Mouse (Mus musculus): ENCODE data around the gene Dnase1l2. TPM values are rescaled to one million over a fixed set of nuclear protein-coding genes. Genes with fewer than 3 reads are reported as not detected.
"Not testable (repeated sequence)": the region's sequence is repeated elsewhere in the genome, so short reads cannot be mapped to it uniquely, and the experiment has no call there.

Dnase1l2 gene
- total RNA-seq, 2 experiments from 2014 or later = 11.0 to 14.2 TPM

DNA sequence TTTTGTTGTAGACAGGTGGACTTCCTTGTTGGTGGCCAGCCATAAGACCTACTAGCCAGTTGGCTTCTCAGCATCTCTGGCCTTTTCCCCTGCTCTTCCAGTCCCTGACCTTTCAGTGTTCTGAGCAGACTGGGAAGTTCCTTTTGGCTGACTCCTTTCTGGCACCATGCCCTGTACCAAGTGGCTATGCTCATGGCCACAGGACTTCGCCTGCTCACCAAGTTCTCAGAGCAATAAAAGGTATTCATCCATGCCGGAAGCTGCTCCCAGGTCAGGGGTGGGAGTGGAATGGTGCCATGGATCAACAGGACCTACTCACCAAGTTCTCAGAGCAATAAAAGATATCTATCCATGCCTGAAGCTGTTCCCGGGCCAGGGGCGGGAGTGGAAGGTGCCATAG, 29.6 kb upstream of the Dnase1l2 start:
- DNase-seq = no peak

GRCm38 (mm10) chr17:24470701-24471527, 28.0 kb upstream of the Dnase1l2 start:
- peak in 1 of 2 experiments; percentile 55 for DNase-seq

DNA sequence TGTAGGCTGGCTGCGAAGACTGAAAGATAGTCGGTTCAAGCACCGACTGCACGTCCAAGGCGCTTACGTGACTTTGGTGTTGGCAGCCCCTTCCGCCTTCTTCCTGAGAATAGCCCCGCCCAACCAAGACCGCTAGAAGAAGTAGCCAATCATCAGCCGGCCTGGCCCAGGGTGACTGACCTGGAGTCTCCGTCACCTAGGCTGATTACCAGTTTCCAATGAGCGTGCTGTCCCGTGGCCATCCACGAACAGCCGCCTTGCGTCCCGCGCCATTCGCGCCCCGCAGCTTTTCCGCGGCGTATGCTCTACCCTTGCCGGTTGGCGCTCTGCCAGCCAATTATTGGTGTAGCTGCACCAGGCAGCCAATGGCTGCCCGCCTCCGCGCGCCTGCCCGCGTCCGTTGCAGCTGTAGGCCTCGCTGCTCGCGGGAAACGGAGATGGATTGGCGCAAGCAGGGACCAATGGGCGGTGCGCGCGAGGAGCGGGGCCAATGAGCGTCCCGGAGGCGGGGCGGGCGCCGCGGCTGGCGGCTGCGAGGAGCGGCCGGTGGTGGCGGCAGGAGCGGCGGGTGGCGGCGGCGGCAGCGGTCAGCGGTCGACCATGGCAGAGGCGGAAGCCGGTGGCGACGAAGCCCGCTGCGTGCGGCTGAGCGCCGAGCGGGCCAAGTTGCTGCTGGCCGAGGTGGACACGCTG, 27.2 kb upstream of the Dnase1l2 start, which contains the start of the genes E4f1 and Pgp:
TSS of gene E4f1 (minus strand) at position 404 of the 693 bp plus-strand sequence.
TSS of gene Pgp (plus strand) at position 483 of the 693 bp plus-strand sequence.
- DNase-seq = peak; percentile 99

DNA sequence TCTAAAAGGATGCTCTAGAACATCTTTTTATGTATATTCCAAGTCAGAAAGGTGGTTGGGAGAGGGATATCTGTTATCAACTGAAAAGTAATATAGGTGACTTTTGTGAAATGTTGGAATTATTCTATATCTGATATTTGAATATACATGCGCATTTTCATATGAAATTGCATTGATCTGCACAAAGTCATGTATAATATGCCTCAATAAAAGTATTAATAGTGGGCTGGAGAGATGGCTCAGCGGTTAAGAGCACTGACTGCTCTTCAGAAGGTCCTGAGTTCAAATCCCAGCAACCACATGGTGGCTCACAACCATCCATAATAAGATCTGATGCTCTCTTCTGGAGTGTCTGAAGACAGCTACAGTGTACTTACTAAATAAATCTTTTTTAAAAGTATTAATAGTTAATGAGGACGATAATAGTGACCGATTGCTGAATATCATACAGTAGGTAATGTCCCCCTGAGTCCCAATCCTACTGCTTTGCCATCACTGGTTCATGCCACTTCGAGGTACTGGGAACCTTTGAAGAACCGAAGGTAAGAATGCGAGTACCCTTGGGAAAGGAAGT, 26.5 kb upstream of the Dnase1l2 start:
- no peak for DNase-seq

DNA sequence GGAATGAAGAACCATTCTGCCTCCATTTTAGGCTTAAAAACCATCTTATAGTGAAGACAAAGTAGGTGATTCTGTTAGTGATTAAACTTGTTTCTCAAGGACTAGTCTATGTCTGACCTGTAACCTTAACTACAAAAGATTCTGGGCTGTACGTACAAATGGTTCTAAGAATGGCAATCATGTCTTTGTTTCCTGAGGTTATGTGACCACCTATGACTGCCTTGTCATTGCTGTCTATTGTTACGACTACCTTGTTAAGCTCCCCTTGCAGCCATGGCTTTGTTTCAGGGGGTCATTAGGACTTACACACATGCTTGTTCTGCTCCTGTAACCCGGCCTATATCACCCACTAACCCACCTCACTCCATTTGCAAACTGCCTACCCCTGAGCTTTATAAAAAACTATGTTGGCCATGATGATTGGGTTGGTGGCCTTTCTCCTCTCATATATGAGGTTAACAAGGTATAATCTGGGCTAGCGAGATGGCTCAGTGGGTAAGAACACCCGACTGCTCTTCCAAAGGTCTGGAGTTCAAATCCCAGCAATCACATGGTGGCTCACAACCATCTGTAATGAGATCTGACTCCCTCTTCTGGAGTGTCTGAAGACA, 25.8 kb upstream of the Dnase1l2 start:
- DNase-seq = no peak

DNA sequence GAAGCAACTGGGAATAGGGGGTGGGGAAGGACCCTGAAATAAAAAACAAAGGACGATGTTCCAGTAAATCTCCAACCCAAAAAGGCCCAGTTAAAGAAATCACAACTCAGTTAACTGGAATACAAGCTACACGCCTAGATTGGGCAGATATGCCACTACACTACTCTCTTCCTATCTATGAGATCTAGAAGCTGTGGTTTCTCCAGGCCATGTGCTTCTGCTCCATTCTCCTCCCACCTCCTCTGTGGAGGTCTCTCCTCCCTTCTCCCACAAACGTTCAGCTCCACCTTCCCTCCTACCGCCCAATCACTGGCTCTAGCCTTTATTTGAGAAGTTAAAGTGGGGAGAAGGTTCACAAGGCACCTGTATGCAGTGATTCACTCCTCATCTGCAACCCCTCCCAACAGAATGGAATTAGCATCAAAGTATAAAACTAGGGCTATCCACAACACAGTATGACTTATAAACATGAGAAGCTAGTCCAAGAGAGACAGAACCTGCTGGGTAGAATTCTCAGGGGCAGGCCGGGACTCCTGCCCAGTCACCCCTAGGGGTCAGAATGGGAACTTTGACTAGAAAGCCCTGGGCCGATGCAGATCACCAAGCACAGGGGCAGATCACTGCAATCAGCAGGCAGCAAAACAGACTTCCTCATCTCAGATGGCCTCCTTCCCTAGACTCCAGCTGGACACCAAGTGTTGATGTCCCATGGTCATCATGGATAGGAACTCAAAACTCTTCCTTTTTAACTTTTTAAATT, 20.6 kb upstream of the Dnase1l2 start:
- DNase-seq = no peak

DNA sequence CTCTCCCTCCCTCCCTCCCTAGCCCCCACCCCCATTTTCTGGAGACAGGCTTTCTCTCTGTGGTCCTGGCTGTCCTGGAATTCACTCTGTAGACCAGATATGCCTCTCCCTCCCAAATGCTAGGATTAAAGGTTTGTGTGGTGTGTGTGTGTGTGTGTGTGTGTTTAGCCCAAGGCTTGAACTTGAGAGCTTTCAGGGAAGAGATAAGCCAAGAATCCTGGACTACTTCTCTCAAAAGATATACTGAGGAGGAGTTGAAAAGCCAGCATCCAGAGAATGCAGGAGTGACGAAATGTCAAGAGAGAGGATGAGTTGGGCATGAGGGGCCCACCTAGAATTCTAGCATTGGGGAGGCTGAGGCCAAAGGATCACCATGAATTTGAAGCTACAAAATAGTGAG, 20.0 kb upstream of the Dnase1l2 start:
- DNase-seq = no peak

DNA sequence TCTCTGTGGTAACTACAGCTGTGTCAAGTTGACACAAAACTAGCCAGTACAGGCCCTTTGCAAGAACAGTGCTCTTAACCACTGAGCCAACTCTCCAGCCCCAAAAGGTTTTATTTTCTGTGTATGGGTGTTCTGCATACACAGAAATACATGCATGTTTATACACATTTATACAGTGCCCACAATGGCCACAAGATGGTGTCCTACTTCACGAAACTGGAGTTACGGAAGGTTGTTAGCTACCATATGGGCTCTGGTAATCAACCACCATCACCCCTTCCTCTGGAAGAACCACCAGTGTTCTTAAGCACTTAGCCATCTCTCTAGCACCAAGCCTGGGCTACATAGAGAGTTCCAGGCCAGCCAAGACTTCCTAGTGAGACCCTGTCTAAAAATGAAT, 18.7 kb upstream of the Dnase1l2 start:
- DNase-seq = no peak

- DNase-seq = not testable (repeated sequence)
These were observed 12.8 kb upstream of the Dnase1l2 start for GRCm38 (mm10) chr17:24455523-24456206.

DNA sequence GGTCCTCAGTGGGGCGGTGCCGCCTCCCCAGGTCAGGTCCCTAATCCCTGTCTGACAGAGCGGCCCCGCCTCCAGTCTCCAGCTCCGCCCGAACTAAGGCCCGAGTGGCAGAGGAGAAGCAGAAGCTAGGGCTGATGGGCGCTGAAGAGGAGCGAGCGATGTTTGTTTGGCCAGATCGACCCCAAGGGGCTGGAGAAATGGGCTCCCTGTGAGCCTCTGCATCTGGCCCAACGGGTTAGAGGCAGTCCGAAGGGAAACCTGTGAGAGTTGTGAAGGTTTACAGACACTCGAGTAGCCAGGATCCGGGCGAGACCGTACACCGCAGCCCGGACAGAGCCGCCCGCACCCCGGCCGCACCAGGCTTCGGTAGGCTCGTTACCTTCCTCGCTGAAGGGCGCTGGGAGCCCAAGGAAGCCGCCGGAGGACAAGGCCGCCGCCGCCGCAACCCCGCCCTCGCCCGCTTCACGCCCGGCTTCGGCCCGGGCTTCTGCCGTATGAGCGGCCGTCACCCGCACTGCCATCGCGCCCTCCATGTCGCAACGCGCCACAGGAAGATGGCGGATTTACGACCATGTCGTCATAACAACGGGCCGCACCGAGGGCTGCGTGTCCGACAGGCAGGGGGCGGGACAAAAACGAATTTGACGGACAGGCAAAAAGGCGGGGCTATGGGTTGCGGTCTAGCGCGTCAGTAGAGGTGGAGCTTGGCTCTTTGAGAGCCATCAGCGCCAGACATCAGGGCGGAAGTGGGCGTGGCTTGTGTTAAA, 12.0 kb upstream of the Dnase1l2 start:
- peak; percentile 99 for DNase-seq

DNA sequence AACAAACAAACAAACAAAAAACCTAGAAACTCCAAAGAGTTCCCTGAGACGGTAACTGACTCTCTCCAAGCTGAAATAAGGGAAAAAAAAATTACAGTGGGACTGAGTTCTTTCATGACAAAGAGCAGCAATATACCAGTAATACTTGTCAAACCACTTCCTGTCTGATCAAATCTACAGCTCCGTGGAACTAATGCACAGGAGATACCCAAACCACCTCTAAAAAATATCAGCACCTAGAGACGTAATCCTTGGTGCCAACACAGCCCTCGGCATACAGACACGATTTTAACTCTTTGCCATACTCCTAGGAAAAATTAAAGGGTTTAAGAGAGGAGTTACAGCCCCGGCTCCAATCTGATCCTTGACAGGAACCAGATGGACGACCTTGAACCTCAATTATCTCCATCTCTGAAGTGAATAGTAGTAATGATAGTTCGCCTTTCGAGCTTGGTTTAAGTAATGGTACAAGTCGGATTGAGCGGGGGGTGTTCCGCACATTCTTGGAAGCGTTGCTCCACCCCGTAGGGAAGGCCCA, 11.4 kb upstream of the Dnase1l2 start:
- DNase-seq = no peak

DNA sequence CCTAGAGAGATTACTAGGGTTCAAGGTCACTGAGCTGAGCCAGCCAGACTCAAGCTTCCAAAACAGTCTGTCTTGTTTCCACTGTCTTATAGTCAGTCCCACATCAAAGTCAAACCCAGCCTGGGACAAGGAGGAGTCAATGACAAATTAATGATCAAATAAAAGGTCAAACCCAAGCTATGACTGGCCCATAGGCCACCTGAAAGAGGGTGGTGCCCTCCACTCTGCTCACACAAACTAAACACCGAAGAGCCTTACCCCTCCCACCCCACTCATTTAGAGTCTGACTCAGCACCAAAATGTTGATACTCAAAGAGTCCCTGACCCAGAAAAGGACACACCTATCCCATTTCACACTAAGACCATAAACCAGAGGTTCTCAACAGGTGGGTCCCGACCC, 10.5 kb upstream of the Dnase1l2 start:
- DNase-seq = no peak

GRCm38 (mm10) chr17:24451220-24451619, 8.3 kb upstream of the Dnase1l2 start:
- no peak for DNase-seq

- no peak for DNase-seq
These were observed 6.6 kb upstream of the Dnase1l2 start for GRCm38 (mm10) chr17:24449507-24449906.

GRCm38 (mm10) chr17:24446590-24446989, 3.7 kb upstream of the Dnase1l2 start:
- DNase-seq = no peak

- peak in 1 of 2 experiments; percentile 35 for DNase-seq
These were observed 504 bp upstream of the Dnase1l2 start for GRCm38 (mm10) chr17:24443409-24443808.

DNA sequence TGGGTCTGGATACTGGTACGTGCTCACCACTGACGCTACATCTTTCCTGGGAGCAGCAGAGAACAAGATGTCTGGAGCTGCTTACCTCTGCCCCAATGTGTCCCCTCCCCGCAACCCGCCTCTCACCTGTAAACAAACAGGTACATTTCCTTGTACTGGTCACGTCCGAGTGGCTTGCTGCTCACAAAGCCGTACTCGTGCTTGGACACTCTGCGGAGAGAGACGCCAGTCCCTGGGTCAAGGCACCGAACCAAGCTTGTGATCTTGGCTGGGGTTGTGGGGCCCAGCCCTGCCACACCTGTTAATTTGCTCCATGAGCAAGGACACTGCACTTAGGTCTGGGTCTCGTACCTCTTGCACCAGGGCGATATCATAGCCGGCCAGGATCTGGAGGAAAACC, 798 bp downstream of the Dnase1l2 start:
- DNase-seq = no peak

DNA sequence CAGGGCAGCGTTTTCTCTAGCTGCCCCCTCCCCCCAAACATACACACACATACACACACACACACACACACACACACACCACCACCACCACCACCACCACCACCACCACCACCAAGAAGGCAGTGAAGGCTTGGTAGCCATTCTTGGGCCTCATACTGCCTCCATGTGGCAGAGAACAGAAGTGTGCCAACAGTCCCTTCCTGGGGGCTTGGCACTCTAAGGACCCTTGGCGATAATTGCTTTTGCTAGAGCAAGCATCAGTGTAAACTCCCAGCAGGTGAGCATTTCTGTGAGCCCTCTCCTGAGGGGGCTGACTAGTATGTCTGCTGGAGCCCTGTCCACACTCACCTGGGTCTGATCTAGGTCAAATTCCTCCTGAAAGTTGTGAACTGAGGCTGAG, 1.8 kb downstream of the Dnase1l2 start:
- no peak for DNase-seq

- no peak for DNase-seq
These were observed 2.5 kb downstream of the Dnase1l2 start for GRCm38 (mm10) chr17:24440377-24440776.

GRCm38 (mm10) chr17:24437016-24437415, 5.9 kb downstream of the Dnase1l2 start:
- DNase-seq = no peak
